Mouse (Mus musculus) mouse trophoblast stem cell (cell line): ENCODE measurements at regions not wholly inside any gene's neighbourhood (a gene's known extent, or its start where the extent isn't known, plus 50 kb on each side); places are given as distances from the start of the nearest gene placed in this dataset.

Experiments used
- in situ Hi-C, 2 experiments: fragments of 300-500 bp; cut with MseI, MboI; formaldehyde crosslinking; loops; 2 replicates in 1 of 2; 3 replicates in 1 of 2; pipeline ENCODE4 v1.15.1; 2025

- in situ Hi-C loops: no loop called here
Observed at GRCm38 (mm10) chrX:143462632-143463031, 55.8 kb upstream of the Pak3 start.

DNA sequence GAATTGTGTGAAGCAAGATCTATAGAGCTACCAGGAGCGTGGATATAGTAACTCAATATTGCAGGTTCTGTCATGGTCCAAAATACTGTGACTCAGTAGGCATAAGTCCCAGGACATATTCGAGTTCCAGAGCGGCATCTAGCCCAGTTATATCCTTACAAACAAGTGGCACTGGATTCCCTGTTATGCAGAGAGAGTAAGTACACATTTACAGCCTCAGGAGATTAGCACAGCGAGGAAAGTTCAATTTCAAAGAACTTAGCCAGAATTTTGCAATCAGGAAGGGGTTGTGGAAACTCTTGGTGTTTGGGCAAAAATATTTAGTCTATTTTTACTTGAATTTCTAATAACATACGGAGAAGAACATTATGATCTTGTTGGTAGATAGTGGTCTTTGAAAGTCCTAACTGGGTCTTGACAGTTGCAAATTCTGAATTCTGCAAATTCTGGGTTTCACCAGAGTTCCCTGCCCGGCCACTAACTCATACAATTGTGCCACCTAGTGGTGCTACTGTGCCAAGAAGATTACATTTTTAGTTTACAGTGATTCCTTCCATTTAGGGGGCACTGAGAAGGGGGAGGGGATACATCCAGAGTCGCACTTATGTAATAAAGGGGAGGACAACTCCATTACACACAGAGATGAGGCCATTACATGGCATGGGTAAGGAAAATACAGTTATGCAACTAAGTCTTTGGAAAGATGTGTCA lies 54.7 kb upstream of the Chrdl1 start:
- in situ Hi-C loops: loop anchor here (10.0 to 25.0 kb wide), 4 partner anchors 211 to 636 kb away; partner anchors contain the start of gene Rtl9 (in 2 of the 2)

- in situ Hi-C loops: loop anchor here (10.0 to 25.0 kb wide), 4 partner anchors 207 to 632 kb away; partner anchors contain the start of gene Rtl9 (in 2 of the 2)
Observed at GRCm38 (mm10) chrX:143444581-143444980, 50.5 kb upstream of the Chrdl1 start.
